Mouse (Mus musculus) hindbrain, embryonic 11.5 days (tissue): ENCODE results near the gene Casp8. TPM values are rescaled to one million over a fixed set of nuclear protein-coding genes. Genes with fewer than 3 reads are reported as not detected.

Experiments used
- ATAC-seq: fragments of 200-750 bp; cut with Nextera tagmentation; 2 replicates; pipeline ENCODE4 v1.8.0; 2017; ENCODE audit warnings: mild to moderate bottlenecking, moderate TSS enrichment, moderate library complexity; ENCODE audit not compliant: low FRiP score
- DNase-seq: peaks from one replicate; pipeline ENCODE4 v3.0.0-alpha.2; 2015; ENCODE audit warnings: low spot score
- H3K27ac ChIP-seq: fragments of 300-500 bp; sonication (generic); 2 replicates; pipeline ENCODE4 v1.5.1; 2014; ENCODE audit warnings: mild to moderate bottlenecking, low read depth, low read length
- H3K27me3 ChIP-seq: fragments of 300-500 bp; sonication (generic); 2 replicates; pipeline ENCODE4 v1.6.1; 2014; ENCODE audit warnings: mild to moderate bottlenecking, low read length, moderate library complexity, mixed read lengths; ENCODE audit not compliant: control insufficient read depth, insufficient read depth
- H3K36me3 ChIP-seq: fragments of 300-500 bp; sonication (generic); 2 replicates; pipeline ENCODE4 v1.6.1; 2014; ENCODE audit warnings: mild to moderate bottlenecking, low read length, moderate library complexity, mixed read lengths; ENCODE audit not compliant: control insufficient read depth, insufficient read depth
- H3K4me1 ChIP-seq: fragments of 300-500 bp; sonication (generic); replicated peaks from 2 replicates; pipeline ENCODE4 v1.6.1; 2014; ENCODE audit warnings: low read length, mixed read lengths; ENCODE audit not compliant: control insufficient read depth, insufficient read depth
- H3K4me2 ChIP-seq: fragments of 300-500 bp; sonication (generic); replicated peaks from 2 replicates; pipeline ENCODE4 v1.6.1; 2014; ENCODE audit warnings: mild to moderate bottlenecking, low read depth, low read length
- H3K4me3 ChIP-seq: fragments of 300-500 bp; sonication (generic); 2 replicates; pipeline ENCODE4 v1.5.1; 2014; ENCODE audit warnings: low read depth, low read length
- H3K9ac ChIP-seq: fragments of 300-500 bp; sonication (generic); 2 replicates; pipeline ENCODE4 v1.6.1; 2014; ENCODE audit warnings: low read depth, low read length
- H3K9me3 ChIP-seq: fragments of 300-500 bp; sonication (generic); 2 replicates; pipeline ENCODE4 v1.6.1; 2016; ENCODE audit warnings: low read length; ENCODE audit not compliant: control insufficient read depth
- WGBS: fragments of 180-500 bp; shearing (Covaris S2); extraction: QIAGEN DNeasy Blood & Tissue Kit; methylation state at CpG from one replicate; pipeline ENCODE4 v1.1.7; 2014; 5-methylcytosine and 5-hydroxymethylcytosine counted together
- polyA plus RNA-seq: library from polyadenylated mRNA; unstranded; fragments of >200 nt; fragmentation: Nextera tagmentation; extraction: Ambion mirVana; gene quantifications from 2 replicates; pipeline ENCODE4 v1.2.1, GENCODE M21; 2014

Gene Casp8
- polyA plus RNA-seq, 1 experiment from 2014 or later: 16.8 TPM

DNA sequence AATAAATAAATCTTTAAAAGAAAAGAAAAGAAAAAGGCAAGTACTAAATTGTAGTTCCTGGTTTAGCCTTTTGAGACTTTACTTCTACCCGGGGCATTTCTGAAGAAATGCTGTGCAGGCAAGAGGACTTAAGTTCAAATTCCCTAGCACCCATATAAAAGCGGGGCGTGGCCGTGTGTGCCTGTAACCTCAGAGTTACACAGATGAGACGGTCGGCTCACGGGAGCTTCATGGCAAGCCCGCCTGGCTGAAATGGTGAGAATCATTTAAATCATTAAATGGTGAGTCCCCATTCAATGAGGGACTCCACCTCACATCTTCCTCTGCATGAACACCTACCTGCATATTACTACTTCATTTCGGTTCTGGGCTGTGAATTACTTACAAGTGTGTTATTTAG, 25.5 kb upstream of the Casp8 start:
- no peaks in the 10 kb centered on the region for H3K4me1 ChIP-seq
- ATAC-seq: no peak
- H3K27ac ChIP-seq: no peak overlapping the region
- no peaks in the 10 kb centered on the region for H3K9me3 ChIP-seq
- no peak overlapping the region for H3K9ac ChIP-seq
- H3K4me2 ChIP-seq: no peak overlapping the region
- no peaks in the 10 kb centered on the region for H3K36me3 ChIP-seq
- DNase-seq: no peak
- WGBS: 66% methylated on average over 9 of the region's 9 CpGs
- H3K4me3 ChIP-seq: no peak overlapping the region
- H3K27me3 ChIP-seq: no peaks in the 10 kb centered on the region

DNA sequence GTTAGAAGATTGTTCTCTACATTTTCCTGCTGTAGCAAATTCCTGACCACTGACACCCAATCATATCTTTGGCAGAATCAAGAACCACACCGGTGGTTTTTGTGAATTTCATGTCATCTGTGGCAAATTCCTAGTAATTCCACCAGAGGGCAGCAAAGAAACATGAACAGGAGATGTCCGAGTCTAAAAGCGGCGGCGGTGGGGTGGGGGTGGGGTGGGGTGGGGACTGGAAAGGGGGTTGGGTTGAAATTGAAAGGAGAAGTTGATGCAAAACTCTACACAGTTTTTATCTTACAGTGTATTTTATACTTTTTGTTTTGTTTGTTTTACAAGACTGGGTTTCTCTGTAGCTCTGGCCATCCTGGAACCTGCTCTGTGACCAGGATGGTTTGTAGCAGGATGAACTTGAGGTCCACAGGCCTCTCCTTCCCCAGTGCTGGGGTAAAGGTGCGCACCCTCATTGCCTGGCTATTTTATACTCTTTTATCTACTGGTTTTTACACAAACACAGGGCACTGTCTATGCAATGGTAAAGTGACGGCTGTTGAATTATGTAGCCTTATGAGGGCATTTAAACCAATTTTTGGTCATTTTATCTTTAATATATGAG, 25.0 kb upstream of the Casp8 start:
- H3K4me3 ChIP-seq: no peak overlapping the region
- H3K4me1 ChIP-seq: no peaks in the 10 kb centered on the region
- DNase-seq: peak; percentile 75
- H3K9me3 ChIP-seq: no peaks in the 10 kb centered on the region
- H3K27ac ChIP-seq: no peak overlapping the region
- no peak overlapping the region for H3K4me2 ChIP-seq
- H3K9ac ChIP-seq: no peak overlapping the region
- H3K27me3 ChIP-seq: no peaks in the 10 kb centered on the region
- no peaks in the 10 kb centered on the region for H3K36me3 ChIP-seq
- 26% methylated on average over 7 of the region's 7 CpGs for WGBS
- ATAC-seq: no peak

DNA sequence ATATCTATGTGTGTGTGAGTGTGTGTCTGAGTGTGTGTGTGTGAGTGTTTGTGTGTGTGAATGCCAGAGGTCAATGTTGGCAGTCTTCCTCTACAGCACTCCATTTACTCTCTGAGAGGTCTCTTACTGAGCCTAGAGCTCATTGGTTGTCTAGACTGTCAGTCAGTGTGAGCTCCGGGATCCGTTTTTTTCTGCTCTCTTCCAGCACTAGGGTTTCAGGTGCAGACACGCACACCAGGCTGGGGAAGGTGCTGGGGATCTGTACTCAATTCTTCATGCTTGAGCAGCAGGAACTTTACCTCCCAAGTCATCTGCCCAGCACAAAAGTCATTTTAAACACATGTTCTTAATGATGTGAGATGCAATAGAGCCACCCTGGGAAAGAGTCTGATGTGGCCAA, 23.1 kb upstream of the Casp8 start:
- H3K4me1 ChIP-seq: no peaks in the 10 kb centered on the region
- 74% methylated on average over 3 of the region's 3 CpGs for WGBS
- no peak for ATAC-seq
- H3K9ac ChIP-seq: no peak overlapping the region
- no peak overlapping the region for H3K4me3 ChIP-seq
- no peak overlapping the region for H3K4me2 ChIP-seq
- H3K9me3 ChIP-seq: no peaks in the 10 kb centered on the region
- DNase-seq: no peak
- no peak overlapping the region for H3K27ac ChIP-seq
- no peaks in the 10 kb centered on the region for H3K27me3 ChIP-seq
- no peaks in the 10 kb centered on the region for H3K36me3 ChIP-seq

DNA sequence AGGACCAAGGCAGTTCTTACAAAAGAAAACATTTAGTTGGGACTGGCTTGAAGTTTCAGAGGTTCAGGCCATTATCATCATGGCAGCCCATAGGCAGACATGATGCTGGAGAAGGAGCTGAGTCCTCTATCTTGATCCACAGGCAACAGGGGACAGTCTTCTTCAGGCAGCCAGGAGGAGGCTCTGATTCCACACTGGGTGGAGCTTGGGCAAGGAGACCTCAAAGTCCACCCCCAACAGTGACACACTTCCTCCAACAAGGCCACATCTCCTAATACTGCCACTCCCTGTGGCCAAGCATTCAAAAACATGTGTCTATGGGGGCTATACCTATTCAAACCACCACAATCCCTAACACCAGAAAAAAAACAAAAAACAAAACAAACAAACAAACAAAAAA, 21.9 kb upstream of the Casp8 start:
- Histone ChIP-seq H3K27me3 (no peaks in the 10 kb centered on the region), H3K36me3 (no peaks in the 10 kb centered on the region), H3K4me1 (no peaks in the 10 kb centered on the region), H3K27ac (no peak overlapping the region), H3K4me2 (no peak overlapping the region), H3K4me3 (no peak overlapping the region), H3K9me3 (no peaks in the 10 kb centered on the region), H3K9ac (no peak overlapping the region)
- DNase-seq (no peak), ATAC-seq (no peak)

DNA sequence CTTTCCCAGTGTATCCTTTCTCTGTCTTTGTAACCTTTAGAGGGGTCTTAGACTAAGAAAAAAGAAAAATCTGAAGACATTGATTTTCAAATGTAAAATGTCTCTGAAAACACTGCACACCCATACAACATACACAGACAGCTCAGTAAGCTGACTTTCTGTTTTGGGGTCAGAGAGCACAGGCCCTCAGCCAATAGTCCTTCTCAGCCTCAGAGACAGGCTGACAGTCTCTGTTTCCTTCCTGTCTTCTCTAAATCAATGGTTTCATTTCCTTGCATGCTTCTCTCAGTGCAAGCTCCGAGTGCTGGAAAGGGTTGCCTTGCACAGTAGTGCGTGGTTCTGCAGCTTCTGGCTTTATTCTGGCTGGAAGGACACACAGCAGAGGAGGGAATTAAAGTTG, 21.3 kb upstream of the Casp8 start:
- 71% methylated on average over 2 of the region's 2 CpGs for WGBS
- H3K36me3 ChIP-seq: no peaks in the 10 kb centered on the region
- ATAC-seq (no peak), DNase-seq (no peak)
- no peak overlapping the region for H3K4me2 ChIP-seq
- H3K4me1 ChIP-seq: no peaks in the 10 kb centered on the region
- no peaks in the 10 kb centered on the region for H3K9me3 ChIP-seq
- no peak overlapping the region for H3K27ac ChIP-seq
- H3K4me3 ChIP-seq: no peak overlapping the region
- H3K9ac ChIP-seq: no peak overlapping the region
- H3K27me3 ChIP-seq: no peaks in the 10 kb centered on the region

DNA sequence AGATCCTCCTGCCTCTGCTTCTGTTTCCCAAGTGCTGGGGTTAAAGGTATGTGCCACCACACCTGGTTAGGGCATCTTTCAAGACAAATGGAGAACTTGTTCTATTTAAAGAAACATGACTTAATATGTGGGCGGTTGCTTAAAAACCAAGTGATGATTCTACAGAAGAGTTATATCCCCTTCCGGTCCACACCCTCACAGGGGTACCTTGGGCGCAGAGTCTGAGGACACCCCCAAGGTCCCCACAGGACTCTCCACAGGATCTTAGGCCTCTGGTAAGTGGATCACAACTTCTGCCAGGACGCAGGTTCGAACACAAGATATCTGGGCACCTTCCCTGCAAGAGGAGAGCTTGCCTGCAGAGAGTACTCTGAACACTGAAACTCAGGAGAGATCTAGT, 19.8 kb upstream of the Casp8 start:
- Histone ChIP-seq H3K9ac (no peak overlapping the region), H3K4me1 (no peaks in the 10 kb centered on the region), H3K27me3 (no peaks in the 10 kb centered on the region), H3K4me2 (no peak overlapping the region), H3K36me3 (no peaks in the 10 kb centered on the region), H3K9me3 (no peaks in the 10 kb centered on the region), H3K4me3 (no peak overlapping the region), H3K27ac (no peak overlapping the region)
- ATAC-seq (no peak), DNase-seq (no peak)
- WGBS: 92% methylated on average over 5 of the region's 5 CpGs

DNA sequence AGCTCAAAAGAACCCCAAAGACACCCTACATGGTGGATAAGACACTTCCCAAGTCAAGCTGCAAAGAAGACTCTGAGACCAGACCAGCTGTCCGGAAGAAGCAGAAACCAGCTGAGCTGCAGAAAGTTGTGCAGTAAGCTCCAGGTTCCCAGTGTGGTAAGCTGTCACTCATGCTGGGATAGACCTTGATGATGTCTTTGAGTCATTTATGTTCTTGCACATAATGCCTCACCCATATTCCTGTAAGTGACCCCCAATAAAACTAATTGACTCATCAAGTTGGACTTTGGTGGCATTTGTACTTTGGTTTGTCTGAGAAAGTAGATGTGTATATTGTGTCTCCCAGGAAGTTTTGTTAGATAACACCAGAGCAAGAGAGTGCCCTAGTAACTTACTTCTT, 17.6 kb upstream of the Casp8 start:
- ATAC-seq (no peak), DNase-seq (no peak)
- no peaks in the 10 kb centered on the region for H3K27me3 ChIP-seq
- no peaks in the 10 kb centered on the region for H3K36me3 ChIP-seq
- H3K27ac ChIP-seq: no peak overlapping the region
- no peaks in the 10 kb centered on the region for H3K9me3 ChIP-seq
- H3K9ac ChIP-seq: no peak overlapping the region
- H3K4me3 ChIP-seq: no peak overlapping the region
- WGBS: 83% methylated on average over 1 of the region's 1 CpGs
- H3K4me2 ChIP-seq: no peak overlapping the region
- H3K4me1 ChIP-seq: no peaks in the 10 kb centered on the region

DNA sequence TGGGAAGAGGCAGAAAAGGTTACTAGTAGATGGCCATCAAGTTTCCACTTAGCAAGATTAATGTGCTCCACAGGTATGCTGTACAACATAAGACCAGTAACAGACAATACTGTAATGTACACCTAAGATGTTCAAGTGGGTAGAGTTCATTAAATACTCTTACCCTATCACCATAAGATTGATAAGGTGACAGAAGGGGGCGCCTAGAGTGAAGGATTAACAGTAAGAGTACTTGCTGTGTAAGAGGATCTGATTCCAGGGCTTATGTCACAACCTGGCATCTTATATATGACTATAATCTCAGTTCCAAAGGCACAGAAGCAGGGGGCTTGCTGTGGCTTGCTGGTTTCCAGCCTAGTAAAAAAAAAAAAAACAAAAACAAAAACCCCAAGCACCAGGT, 16.9 kb upstream of the Casp8 start:
- WGBS: 25% methylated on average over 1 of the region's 1 CpGs
- no peaks in the 10 kb centered on the region for H3K4me1 ChIP-seq
- no peak overlapping the region for H3K9ac ChIP-seq
- no peak overlapping the region for H3K27ac ChIP-seq
- H3K4me3 ChIP-seq: no peak overlapping the region
- H3K9me3 ChIP-seq: no peaks in the 10 kb centered on the region
- no peaks in the 10 kb centered on the region for H3K36me3 ChIP-seq
- no peak overlapping the region for H3K4me2 ChIP-seq
- DNase-seq: no peak
- ATAC-seq: no peak
- H3K27me3 ChIP-seq: no peaks in the 10 kb centered on the region

DNA sequence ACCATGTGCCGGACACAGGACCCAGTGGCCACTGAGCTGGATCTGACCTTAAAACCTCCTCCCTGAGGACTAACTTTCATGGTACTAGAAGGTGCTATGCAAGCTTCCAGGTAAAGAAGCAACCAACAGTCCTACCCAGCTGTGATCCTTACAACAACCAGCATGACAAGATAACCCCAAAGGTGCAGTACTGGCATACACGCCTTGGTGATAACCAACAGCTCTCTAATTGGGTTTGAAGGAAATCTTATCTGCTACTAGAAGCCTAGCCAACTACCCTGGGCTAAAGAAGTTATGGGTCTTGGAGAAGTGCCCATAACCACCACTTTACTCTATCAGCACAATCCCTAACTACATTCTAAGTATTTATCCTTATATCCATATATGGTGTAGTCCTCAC, 8.9 kb upstream of the Casp8 start:
- H3K4me1 ChIP-seq: no peaks in the 10 kb centered on the region
- no peak overlapping the region for H3K4me2 ChIP-seq
- H3K27ac ChIP-seq: no peak overlapping the region
- DNase-seq: no peak
- 94% methylated on average over 2 of the region's 2 CpGs for WGBS
- H3K9me3 ChIP-seq: no peaks in the 10 kb centered on the region
- no peak overlapping the region for H3K9ac ChIP-seq
- no peak overlapping the region for H3K4me3 ChIP-seq
- no peaks in the 10 kb centered on the region for H3K36me3 ChIP-seq
- ATAC-seq: no peak
- H3K27me3 ChIP-seq: no peaks in the 10 kb centered on the region
